Mouse (Mus musculus): ENCODE measurements around the gene Ccdc28b.

Gene Ccdc28b

DNA sequence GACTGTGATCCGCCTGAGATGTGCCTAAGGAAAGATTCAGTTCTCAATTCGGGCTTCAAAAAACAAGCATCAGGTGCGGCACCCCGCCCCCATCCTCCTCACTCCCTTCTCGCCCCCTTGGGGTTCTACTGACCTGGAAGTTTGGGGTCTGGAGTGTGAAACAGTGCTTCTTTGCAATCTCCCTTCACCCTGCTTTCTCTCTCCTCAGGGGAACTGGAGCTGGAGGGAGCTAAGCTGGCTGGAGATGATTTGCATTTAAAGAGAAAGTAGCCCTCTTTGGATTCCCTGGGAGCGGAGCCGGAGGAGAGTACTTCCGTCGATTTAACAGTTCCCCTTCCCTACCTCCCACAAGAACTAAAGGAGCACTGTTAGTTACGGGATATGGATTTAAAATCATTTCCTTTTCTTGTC is at the start of gene Ccdc28b:
TSS of gene Ccdc28b (minus strand) at position 267 of the 411 bp plus-strand sequence.
- peak; percentile 63 for DNase-seq (ENCODE audit: low read depth, low spot score)

DNA sequence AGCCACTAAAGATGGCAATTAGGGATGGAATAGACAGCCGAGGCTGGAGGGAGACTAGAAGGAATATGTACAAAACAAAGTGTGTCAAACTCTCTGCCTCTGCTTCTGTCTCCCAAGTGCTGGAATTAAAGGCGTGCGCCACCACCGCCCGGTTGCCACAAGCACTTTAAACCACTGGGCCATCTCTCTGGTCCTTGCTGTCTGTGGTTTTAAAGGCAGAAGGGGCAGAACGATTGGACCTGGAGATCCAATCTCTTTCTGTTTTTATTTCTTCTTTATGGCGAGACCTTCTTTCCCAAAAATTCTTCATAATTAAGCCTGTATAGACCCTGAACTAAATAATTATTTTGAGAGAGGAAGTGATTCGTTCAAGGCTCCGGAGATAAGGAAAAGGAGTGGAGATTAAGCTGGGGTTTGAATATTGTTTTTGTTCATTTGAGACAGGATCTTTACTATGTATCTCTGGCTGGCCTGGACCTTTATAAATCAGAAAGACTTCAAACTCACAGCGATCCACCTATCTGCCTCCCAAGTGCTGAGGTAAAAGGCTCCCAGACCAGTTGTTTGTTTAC is 49.2 kb upstream of the Ccdc28b start:
- DNase-seq (ENCODE audit: low read depth, low spot score): no peak

DNA sequence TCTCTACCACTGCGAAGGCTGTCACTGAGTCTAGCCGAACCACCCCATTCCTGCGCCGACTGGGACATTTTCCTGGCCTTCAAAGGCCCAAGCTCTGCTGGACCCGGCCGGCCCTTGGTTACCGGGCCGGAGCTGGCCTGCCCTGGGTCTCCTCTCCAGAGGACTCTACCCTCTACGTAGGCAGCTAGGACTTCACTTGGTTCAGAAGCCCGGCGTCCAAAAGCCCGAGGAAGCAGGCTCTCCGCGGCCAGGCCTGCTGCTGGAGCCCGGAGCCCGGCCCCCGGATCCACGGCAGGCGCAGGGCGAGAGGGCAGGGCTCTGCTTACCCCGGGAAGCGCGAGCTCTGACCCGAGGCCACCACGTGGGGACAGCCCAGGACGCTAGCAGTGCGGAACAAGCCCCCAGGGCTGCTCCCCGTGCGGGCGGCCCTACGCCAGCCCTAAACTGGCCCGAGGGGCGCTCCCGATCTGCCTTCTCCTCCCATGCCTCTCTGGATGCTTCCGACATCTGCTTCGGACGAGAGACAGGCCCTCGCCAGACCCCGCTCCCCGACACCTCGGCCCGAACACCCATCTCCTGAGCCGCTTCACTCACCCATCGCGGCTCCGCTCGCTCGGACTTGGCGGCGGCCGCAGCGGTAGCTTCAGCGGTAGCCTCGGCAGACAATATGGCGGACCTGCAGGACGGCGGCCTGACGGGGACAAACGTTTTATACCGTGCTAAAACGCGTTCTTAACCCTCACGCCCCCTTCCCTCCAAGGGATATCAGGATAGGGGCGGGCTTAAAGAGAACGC is 48.5 kb upstream of the Ccdc28b start, which contains the start of gene Kpna6:
TSS of gene Kpna6 (minus strand) at position 685 of the 795 bp plus-strand sequence.
- peak; percentile 83 for DNase-seq (ENCODE audit: low read depth, low spot score)

DNA sequence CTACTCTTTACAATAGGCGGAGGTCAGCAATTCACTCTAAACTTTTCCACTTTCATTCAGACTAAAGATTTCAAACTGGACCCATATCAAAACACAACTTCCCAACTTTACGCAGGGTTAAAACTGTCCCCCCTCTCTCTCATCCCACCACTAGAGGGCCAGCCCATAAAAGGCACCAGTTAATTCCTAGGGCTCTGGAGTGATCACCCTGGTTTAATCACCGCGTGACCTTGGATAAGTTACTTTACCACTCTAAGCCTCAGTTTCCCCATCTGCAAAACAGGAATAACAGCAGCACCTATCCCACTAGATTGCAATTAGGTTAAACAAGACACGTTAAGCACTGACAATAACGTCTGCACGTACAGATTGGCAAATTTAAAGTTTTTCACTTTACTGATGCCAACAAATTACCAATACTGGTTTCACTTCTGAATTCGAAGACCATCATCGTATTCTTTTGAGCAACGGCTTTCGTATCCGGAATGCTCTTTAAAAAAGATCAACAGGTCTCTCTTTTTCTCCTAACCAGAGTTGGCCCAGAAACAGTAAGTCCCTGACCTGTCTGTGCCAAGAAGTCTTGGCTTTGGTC is 47.8 kb upstream of the Ccdc28b start:
- no peak for DNase-seq (ENCODE audit: low read depth, low spot score)

DNA sequence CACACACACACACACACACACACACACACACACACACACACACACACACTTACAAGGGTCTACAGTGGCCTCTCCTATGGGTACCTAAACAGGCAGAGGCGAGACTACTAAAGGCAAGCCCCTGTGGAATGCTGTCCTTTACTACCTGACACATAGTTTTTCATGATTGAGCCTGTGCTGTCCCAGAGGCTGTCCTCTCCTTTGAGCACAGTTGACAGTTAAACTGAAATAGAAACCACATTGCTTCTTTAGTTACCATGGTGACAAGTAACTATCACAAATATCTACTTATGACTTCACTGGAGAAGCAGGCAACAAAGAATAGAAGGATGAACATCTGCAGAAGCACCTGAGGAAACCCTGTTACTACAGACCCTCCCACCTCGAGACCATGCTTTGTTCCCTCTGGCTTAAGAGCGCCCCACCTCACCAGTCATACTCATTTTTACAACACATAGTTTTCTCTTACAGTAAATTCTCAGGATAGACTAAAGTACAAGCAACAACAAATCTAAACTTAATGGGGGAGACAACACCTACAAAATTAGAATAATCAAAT is 38.6 kb upstream of the Ccdc28b start:
- DNase-seq (ENCODE audit: low read depth, low spot score): no peak

DNA sequence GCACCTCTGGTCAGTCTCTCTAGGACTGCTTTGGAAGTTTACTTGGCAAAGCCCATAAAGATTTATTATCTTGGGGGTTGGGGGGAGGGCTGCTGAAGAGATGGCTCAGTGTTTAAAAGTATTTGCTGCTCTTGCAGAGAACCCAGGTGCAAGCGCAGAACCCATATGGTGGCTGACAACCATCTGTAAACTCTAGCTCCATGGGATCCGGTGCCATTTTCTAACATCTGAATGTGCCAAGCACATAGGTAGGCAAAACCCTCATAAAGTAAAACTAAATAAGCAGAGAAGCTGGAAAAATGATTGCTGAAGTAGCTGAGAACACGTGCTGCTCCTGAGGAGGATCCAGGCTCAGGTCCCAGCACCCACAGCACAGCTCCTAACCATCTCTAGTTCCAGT is 37.8 kb upstream of the Ccdc28b start:
- DNase-seq (ENCODE audit: low read depth, low spot score): no peak

DNA sequence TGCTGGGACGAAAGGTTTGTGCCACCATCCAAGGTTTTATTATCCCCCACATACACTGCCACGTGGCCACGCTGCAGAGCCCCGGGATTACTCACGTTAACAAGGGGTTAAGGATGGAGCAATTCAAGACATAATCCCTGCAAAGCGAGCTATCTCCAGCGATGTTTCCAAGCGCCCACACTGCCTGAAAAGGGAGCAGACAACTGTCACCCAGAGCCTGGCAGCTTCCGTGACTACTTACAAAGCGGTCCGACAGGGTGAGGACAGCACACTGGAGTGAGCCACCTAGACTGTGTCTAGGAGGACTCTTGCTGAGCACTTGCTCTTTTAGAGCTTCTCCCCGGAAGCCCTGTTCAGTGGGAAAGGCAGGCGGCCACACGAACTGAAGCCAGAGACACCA is 31.0 kb upstream of the Ccdc28b start:
- no peak for DNase-seq (ENCODE audit: low read depth, low spot score)

DNA sequence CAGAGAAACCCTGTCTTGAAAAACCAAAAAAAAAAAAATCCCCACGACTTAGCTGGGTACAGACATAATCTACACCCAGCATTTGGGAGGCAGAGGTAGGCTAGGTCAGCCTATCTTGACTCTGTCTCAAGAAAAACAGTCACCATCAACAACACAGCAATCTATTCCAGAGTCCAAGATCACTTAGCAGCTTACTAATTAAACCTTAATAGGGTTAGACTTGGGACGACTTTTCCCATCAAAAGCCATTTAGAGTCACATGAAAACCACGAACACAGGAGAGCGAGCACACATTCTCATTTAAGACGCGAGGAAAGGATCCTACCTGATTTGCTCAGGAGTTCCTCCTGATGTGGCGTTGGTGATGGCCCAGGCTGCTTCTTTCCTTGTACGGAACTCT is 26.6 kb upstream of the Ccdc28b start:
- no peak for DNase-seq (ENCODE audit: low read depth, low spot score)

DNA sequence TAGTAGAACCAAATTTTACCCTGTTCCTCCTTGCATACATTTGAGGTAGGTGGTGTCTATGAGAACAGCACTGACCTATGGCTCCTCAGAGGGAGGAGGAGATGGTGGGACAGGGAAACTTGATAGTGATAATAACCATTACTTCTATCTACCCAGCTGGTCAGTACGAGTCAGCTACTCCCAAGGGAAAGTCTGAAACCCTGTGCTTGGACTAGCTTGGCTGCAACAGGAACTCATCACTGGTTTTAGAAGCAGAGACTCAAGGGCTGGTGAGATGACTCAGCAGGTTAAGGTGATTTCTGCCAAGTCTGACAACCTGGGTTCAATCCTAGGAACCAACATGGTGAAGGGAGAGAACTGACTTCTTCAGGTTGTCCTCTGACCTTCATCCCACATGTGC is 24.9 kb upstream of the Ccdc28b start:
- DNase-seq (ENCODE audit: low read depth, low spot score): no peak

DNA sequence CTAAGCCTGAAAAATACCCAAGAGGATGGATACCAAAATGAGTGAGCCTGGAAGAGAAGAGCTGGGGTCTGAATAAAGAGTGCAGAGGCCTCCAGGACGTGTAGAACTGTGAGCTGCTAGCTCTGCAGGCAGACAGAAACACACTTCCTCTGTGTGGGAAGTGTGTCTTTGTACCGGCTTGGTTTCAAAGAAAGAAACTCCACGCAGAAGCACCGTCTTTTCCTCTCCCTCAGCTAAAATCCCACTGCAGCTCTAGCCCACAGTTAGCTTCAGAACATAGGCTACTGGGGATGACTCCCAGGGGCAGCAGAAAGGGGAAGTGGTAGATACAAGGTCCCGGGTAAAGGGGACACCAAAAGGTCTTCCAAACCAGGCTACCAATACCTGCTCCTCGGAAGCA is 21.5 kb upstream of the Ccdc28b start:
- DNase-seq (ENCODE audit: low read depth, low spot score): no peak

DNA sequence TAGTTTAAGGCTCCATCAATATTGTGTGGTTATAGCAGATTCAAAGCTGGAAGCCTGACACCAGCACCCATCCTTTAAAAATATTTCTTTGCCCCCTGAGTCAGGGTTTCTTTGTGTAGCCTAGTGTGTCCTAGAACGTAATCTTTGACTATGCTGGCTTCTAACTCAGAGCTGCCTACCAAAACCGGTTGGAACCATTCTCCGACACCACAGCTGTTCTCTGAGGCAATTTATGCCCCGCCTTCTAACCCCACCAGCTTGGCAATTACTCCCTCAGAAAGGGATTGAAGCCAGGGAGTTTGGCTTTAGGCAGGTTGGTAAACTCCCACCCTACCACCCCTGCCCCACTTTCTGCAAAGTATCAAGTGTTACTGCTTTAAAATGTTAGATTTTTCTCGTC is 18.0 kb upstream of the Ccdc28b start:
- DNase-seq (ENCODE audit: low read depth, low spot score): no peak

DNA sequence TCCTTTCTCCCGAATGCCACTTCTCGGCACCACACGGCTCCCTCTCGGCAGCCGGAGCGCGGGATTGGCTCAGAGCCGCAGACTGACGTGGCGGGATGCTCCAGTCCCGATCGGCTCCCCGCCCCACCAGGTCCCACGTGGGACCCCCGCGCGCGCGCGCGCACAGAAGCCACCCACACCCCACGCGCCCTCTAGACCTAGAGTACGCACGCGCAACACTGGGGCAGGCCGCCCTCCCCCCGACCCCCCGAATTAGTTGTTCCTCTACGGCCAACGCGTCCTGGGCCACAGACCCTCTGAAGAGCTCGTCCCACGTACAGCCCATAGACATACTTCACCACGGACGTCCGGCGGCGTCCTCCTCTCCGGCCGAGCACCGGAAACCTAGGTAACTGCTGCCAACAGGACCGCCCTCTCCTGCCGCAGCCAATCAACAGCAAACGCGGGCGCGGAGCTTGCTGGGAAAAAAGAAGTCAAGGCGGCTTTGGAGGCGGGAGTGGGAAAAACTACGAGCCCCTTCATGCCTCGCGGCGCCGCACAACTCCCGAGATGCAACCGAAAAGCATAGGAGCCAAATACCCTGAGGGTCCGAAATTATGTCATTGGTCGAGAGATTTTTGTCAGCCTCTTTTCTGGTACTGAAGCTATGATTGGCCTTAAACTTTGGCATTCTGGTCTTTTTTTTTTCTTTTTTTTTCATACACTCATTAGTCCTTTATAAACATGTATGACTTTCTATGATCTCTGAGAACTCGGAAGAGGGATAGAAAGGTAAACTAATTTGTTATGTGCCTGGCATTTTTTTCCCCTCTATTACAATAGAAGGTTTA is 17.1 kb upstream of the Ccdc28b start, which contains the start of gene Txlna:
TSS of gene Txlna (minus strand) at position 428 of the 830 bp plus-strand sequence.
- DNase-seq (ENCODE audit: low read depth, low spot score): peak; percentile 97

DNA sequence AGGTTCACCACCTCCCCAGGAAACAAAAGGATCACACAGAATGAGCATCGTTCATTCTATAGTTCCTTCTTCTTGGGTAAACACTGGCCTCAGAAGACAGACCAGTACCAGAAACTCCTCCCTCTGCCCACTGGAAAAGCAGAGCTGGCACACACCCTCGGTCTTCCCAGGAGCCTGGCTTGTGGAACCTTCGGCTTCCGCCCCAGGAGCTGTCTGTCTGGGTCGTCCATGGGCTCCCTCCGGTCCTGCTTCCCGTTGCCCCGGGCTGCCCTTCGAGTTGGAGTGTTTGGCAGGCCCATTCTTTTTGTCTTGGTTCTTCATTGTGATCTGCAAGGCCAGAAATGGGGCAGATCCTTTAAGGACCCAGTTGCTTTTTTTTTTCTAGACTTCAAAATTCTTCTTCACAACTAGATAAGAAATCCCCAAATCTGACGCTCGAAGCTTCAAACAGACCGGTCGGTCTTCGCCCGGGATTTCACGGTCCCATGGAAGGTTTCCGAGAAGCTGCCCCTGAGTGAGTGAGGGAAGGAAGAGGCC is 16.4 kb upstream of the Ccdc28b start:
- no peak for DNase-seq (ENCODE audit: low read depth, low spot score)

DNA sequence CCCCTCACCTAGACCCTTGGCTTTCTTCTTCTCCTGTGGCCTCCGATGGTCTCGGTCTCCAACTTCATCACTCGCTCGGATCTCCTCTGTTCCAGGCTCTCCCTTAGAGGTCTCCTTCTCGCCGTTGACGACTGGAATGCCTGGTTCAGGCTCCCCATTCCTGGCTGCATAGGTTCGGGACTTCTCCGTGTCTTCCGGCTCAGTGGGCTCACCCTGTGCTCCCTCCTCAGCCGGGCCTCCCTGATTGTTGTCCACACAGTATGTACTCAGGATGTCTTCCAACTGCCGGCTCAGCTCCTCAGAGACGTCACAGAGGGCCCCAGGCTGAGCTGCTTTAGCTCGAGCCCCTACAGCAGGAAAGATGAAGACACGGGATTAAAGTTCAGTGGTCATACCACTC is 15.5 kb upstream of the Ccdc28b start:
- DNase-seq (ENCODE audit: low read depth, low spot score): no peak

DNA sequence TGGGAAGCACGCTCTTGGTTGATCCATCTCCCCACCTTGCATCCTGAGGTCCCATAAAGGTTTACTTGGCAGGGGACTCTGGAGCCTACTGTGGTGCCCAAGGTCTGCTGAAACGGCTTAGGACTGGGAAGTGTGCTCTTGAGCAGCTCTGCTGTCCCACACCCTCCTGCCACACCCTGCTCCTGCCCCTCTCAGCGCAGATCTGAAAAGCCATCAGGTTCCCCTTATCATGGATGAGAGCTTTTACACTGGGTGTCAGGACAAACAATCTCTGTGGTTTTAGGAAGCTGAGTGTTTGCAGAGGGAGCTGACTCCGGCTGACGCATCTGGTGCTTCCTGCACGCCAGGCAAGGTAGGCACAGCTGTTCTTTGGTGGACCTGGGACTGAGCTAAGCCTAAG is 10.1 kb upstream of the Ccdc28b start:
- DNase-seq (ENCODE audit: low read depth, low spot score): no peak

DNA sequence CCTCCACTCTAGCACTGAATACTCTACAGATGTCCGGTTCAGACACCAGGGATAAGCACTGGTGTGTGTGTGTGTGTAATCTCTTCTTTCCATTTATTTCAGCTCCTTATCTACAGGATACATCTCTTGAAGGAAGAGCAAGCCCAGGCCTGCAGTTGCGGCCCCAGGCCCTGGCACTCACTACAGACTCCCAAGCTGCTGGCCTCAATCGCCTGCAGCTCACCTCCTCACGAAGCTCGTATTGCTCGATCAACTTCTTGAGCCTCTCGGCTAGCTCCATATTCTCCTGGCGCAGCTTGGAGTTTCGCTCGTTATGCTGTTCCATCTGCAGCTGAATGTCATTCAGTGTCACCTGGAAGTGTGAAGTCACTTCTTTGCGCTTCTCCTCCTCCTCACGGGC is 8.1 kb upstream of the Ccdc28b start:
- no peak for DNase-seq (ENCODE audit: low read depth, low spot score)

DNA sequence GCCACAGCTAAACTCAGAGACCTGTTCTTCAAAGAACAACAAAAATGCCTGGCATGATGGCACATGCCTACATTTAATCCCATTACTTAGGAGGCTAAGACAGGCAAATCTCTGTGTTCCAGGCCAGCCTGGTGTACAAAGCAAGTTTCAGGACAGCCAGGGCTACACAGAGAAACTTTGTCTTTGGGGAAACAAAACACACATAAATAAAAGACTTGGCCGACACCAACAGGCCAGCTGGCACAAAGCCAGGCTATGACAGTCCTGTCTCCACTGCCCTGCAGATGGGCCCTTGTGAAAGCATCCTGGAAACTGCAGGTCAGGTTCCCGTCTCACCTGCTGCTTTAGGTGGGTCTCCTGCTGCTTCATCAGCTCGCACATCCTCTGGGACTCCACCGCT is 7.2 kb upstream of the Ccdc28b start:
- no peak for DNase-seq (ENCODE audit: low read depth, low spot score)

DNA sequence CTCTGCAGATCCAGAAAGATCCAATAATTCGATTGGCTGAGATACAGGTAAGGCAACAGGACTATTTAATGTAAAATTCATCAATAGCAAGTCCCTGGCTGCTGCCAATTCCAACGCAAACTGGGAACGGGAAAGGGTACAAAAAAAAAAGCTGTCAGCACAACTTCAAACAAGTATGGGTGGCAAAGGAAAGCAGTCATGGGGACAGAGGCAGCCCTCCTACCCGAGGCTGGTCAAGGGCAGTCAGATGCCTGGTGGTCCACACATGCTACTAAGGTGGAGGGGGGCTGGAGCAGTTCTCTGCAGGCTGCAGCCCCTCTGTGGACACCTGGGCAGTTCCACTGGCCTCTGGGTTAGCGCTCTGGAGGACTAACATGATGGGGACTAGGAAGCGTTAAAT is 2.3 kb upstream of the Ccdc28b start:
- no peak for DNase-seq (ENCODE audit: low read depth, low spot score)

DNA sequence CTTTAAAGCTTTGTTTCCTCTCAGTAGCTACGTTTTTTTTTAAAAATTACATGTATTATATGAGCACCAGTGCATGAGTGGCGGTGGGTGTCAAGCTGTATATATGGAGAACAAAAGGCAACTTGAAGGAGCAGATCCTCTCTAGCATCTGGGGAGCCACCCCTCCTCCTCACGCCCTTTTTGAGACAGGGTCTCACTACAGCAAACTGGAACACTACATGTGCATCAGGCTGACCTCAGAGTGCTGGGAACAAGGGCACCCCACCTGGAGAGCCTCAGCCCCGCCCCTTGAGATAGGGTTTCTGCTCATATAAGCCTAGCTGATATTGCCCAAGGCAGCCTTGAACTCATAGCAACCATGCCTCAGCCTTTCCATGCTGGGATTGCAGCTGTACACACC is 1.7 kb upstream of the Ccdc28b start:
- DNase-seq (ENCODE audit: low read depth, low spot score): no peak

DNA sequence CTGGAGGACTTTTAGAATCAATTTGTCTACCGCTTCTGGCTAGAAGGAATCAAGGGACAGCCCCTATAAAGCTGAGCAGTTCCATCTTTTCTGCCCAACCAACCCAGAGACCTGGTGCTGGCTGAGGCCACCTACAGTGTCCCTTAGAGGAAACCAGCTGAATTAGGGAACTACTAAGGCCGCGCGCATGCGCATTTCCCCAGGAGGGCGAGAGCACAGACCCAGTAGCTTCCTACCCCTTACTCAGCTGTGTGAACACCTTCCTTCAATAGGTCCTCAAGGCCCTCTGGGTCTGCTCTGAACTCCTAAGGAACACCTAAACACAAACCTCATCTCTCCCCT is 1.3 kb upstream of the Ccdc28b start:
- DNase-seq (ENCODE audit: low read depth, low spot score): peak; percentile 34

DNA sequence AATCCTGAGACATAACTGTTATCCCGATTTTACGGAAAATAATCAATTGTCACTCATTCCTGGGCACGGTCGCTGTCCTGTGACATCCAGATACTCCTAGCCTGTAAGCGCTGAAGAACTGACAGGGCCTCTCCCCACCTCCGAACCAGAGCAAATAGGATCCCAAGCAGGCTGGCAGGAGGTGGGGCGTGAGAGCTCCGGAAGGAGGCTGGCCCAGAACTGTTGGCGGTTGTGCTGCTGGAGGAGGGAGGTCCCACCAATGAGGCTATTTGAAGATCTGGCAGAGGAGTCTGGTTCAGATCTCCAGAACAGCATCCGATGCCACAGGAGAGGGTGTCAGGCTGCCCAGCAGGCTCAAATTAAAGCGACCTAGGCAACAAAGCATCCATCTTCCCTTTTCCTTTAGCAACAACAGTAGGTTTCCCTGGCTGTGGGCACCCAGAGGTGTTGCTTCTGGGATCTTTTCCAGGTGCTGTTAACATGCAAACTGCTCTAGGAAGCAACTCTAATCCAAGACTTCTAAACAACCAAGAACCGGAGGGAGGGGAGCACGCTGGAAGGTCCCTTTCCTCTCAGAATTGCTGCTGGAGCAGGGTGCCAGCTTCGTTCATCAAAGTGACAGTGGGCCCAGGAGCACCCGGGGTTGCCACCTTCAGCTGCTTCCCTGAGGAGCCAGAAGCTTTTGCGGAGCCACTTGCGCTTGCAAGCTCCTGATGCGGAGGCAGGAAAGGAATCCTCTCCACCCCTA is 708 bp upstream of the Ccdc28b start:
- DNase-seq (ENCODE audit: low read depth, low spot score): peak; percentile 94
